Mouse (Mus musculus): Measurements from ENCODE around the gene Jazf1.

DNA sequence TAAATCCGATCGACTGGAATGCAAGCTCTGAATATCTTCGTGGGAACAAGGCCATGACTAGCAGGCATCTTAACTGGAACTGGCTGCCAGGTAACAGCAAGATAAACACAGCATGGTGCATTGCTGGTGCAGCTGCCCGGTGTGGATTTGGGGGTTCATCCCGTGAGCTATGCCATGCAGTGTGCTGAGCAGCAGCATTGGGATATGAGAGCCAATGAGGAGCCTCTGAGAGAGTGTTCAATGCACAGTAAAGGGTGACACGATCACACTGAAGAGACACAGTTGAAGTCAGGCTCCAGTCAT is 105.0 kb downstream of the Jazf1 start:
- no peak for TF ChIP-seq POLR2A (IDR thresholded peaks at IDR 0.05; ENCODE audit: control insufficient read depth in 1 of 2, insufficient read depth in 1 of 2, low read depth in 1 of 2, low read length in 2 of 2, poor library complexity in 1 of 2)
- no peak for TF ChIP-seq USF2 (IDR thresholded peaks at IDR 0.05; ENCODE audit: borderline replicate concordance in 1 of 2, insufficient read depth in 1 of 2, low read depth in 1 of 2, low read length in 2 of 2)
- no peak for TF ChIP-seq MAFK (IDR thresholded peaks at IDR 0.05; ENCODE audit: borderline replicate concordance, low read depth, low read length)
- no peak for TF ChIP-seq GATA1 (IDR thresholded peaks at IDR 0.05; ENCODE audit: low read depth, low read length)
- TF ChIP-seq JUND (IDR thresholded peaks at IDR 0.05; ENCODE audit: low read depth, low read length), result no peak
- no peak for TF ChIP-seq ETS1 (IDR thresholded peaks at IDR 0.05; ENCODE audit: low read depth, low read length)
- no peak for TF ChIP-seq KAT2A (conservative IDR thresholded peaks at IDR 0.05; ENCODE audit: low read depth, low read length)
- TF ChIP-seq HCFC1 (IDR thresholded peaks at IDR 0.05; ENCODE audit: low read depth, low read length), result no peak
- TF ChIP-seq CTCF (IDR thresholded peaks at IDR 0.05 in 2 of 3, conservative IDR thresholded peaks at IDR 0.05 in 1 of 3; ENCODE audit: control insufficient read depth in 1 of 3, insufficient read depth in 1 of 3, low read depth in 2 of 3, low read length in 3 of 3, poor library complexity in 1 of 3, severe bottlenecking in 1 of 3), result no peak
- no peak for TF ChIP-seq POLR2AphosphoS2 (IDR thresholded peaks at IDR 0.05; ENCODE audit: low read length)
- TF ChIP-seq MAX (IDR thresholded peaks at IDR 0.05; ENCODE audit: low read length), result no peak
- no peak for TF ChIP-seq RAD21 (IDR thresholded peaks at IDR 0.05; ENCODE audit: low read depth, low read length)
- TF ChIP-seq POLR2AphosphoS5 (IDR thresholded peaks at IDR 0.05; ENCODE audit: borderline replicate concordance, low read depth, low read length), result no peak
- no peak for TF ChIP-seq ZC3H11A (IDR thresholded peaks at IDR 0.05; ENCODE audit: low read depth, low read length)
